Mouse (Mus musculus): ENCODE results near the gene H2-Ab1.

- no peak for TF ChIP-seq CTCF (IDR thresholded peaks at IDR 0.05; ENCODE audit: low read depth)
- no peak for TF ChIP-seq EP300 (IDR thresholded peaks at IDR 0.05; ENCODE audit: low read depth)
Measured at GRCm38 (mm10) chr17:34309683-34310385, 52.3 kb downstream of the H2-Ab1 start.
